Comparison of ENCODE assay signal across 22 mouse cellular contexts in genomic region chr7:44487936-44488335, GRCm38 (mm10). TPM values are rescaled to one million over a fixed set of nuclear protein-coding genes. Genes with fewer than 3 reads are reported as not detected.
DNase-seq lines count a peak whose midpoint lies in the region; ATAC-seq and TF ChIP-seq lines count a peak whose summit lies in the region.
"Had no signal": no experiment of that assay in that cellular context is flagged by ENCODE, and none has a peak within 500 bp of the region (broad histone marks: within the 10 kb centered on the region; RNA-seq: fewer than 3 reads in every experiment).

No protein-coding gene starts in this region.

- H3K27me3 ChIP-seq in midbrain, embryonic 11.5 days (ENCODE audit: control insufficient read depth, insufficient read depth, low read length), result no peaks in the 10 kb centered on the region; the same call in 1 of the 2 replicates
- no peaks in the 10 kb centered on the region for H3K27me3 ChIP-seq in midbrain, postnatal 0 days (ENCODE audit: insufficient read depth, low read length)
- H3K27me3 ChIP-seq: forebrain, embryonic 15.5 days; heart, embryonic 13.5 days; hindbrain, embryonic 12.5 days had no signal

- H3K9me3 ChIP-seq in midbrain, embryonic 11.5 days (ENCODE audit: control insufficient read depth, low read length), result no peaks in the 10 kb centered on the region
- no peaks in the 10 kb centered on the region for H3K9me3 ChIP-seq in midbrain, postnatal 0 days (ENCODE audit: low read length)
- H3K9me3 ChIP-seq: embryonic facial prominence, embryonic 15.5 days; forebrain, embryonic 10.5 days; forebrain, embryonic 15.5 days; heart, embryonic 13.5 days; hindbrain, embryonic 12.5 days had no signal

- TF ChIP-seq CTCF in midbrain, postnatal 0 days (IDR thresholded peaks at IDR 0.05), result no peak

- no peak overlapping the region for H3K4me2 ChIP-seq in midbrain, embryonic 11.5 days
- no peak overlapping the region for H3K4me2 ChIP-seq in midbrain, postnatal 0 days (ENCODE audit: low read depth, low read length, poor library complexity, severe bottlenecking)
- H3K4me2 ChIP-seq: embryonic facial prominence, embryonic 15.5 days; forebrain, embryonic 15.5 days; heart, embryonic 13.5 days; hindbrain, embryonic 12.5 days had no signal

- peak; percentile 68 for DNase-seq in heart, adult 11 months
- DNase-seq in heart, postnatal 4 days, result no peak
- DNase-seq in midbrain, embryonic 11.5 days (ENCODE audit: low spot score, missing footprints), result peak; percentile 78
- no peak for DNase-seq in midbrain, postnatal 0 days (ENCODE audit: low spot score)
- DNase-seq in right cerebral cortex, postnatal 25 days, result peak; percentile 2
- DNase-seq in right cerebral cortex, postnatal 4 days, result no peak
- DNase-seq: adrenal gland, adult 2 months; adrenal gland, postnatal 25 days; cerebellum, postnatal 14 days; embryo, embryonic 11 days; gastrocnemius, postnatal 25 days; heart, postnatal 36 days had no signal

- no peak overlapping the region for H3K9ac ChIP-seq in midbrain, embryonic 11.5 days (ENCODE audit: low read length)
- no peak overlapping the region for H3K9ac ChIP-seq in midbrain, postnatal 0 days (replicated peaks; ENCODE audit: low read length, poor library complexity, severe bottlenecking)
- H3K9ac ChIP-seq: embryonic facial prominence, embryonic 15.5 days; forebrain, embryonic 15.5 days; heart, embryonic 13.5 days had no signal

- no peak overlapping the region for H3K27ac ChIP-seq in midbrain, embryonic 11.5 days (ENCODE audit: low read depth, low read length)
- H3K27ac ChIP-seq in midbrain, postnatal 0 days (ENCODE audit: low read depth, low read length), result no peak overlapping the region
- H3K27ac ChIP-seq: embryonic facial prominence, embryonic 15.5 days; forebrain, embryonic 10.5 days; forebrain, embryonic 15.5 days; hindbrain, embryonic 12.5 days had no signal

- no peaks in the 10 kb centered on the region for H3K4me1 ChIP-seq in midbrain, embryonic 11.5 days (ENCODE audit: control insufficient read depth, insufficient read depth, low read length)
- no peaks in the 10 kb centered on the region for H3K4me1 ChIP-seq in midbrain, postnatal 0 days (ENCODE audit: insufficient read depth, low read length)
- H3K4me1 ChIP-seq: embryonic facial prominence, embryonic 15.5 days had no signal

- WGBS in midbrain, embryonic 11.5 days, result 88% methylated on average over 7 of the region's 7 CpGs
- 86% methylated on average over 7 of the region's 7 CpGs for whole genome bisulfite sequencing in midbrain, postnatal 0 days

- no peak for ATAC-seq in midbrain, embryonic 11.5 days (ENCODE audit: low FRiP score)
- ATAC-seq in midbrain, postnatal 0 days (ENCODE audit: low FRiP score), result no peak
- ATAC-seq: forebrain, embryonic 15.5 days had no signal

- no peak overlapping the region for H3K4me3 ChIP-seq in midbrain, embryonic 11.5 days (ENCODE audit: low read depth, low read length)
- H3K4me3 ChIP-seq in midbrain, postnatal 0 days (ENCODE audit: low read depth, low read length), result no peak overlapping the region
- H3K4me3 ChIP-seq: embryonic facial prominence, embryonic 15.5 days; erythroblast, embryonic 14.5 days; forebrain, embryonic 10.5 days; forebrain, embryonic 15.5 days; heart, embryonic 13.5 days; hindbrain, embryonic 12.5 days had no signal

- H3K36me3 ChIP-seq in midbrain, embryonic 11.5 days (ENCODE audit: control insufficient read depth, insufficient read depth, low read length), result peaks cover 22% of the 10 kb centered on the region
- H3K36me3 ChIP-seq in midbrain, postnatal 0 days (ENCODE audit: insufficient read depth, low read length), result peaks cover 38% of the 10 kb centered on the region

RNA-seq across cellular contexts. Expression of gene Emc10, which starts 8.4 kb away (rescaled TPM):
- total RNA-seq in heart, postnatal 4 days (2021), result 10 to 100 TPM; 91.4 to 93.4 TPM
- 91.8 and 99.3 TPM in 2 replicates for polyA plus RNA-seq in midbrain, embryonic 11.5 days (2014; fragmentation: Nextera tagmentation; extraction: Ambion mirVana)
- total RNA-seq in midbrain, postnatal 0 days (2014; rRNA removed), result 247 and 273 TPM in 2 replicates
- 150 and 154 TPM in 2 replicates for polyA plus RNA-seq in midbrain, postnatal 0 days (2015; fragmentation: Nextera tagmentation; extraction: Ambion mirVana)

RNA-seq across cellular contexts. Expression of gene Fam71e1, which starts 8.4 kb away (rescaled TPM):
- 1 to 10 TPM; 6.3 to 6.7 TPM for total RNA-seq in heart, postnatal 4 days (2021)
- 14.7 and 17.1 TPM in 2 replicates for polyA plus RNA-seq in midbrain, embryonic 11.5 days (2014; fragmentation: Nextera tagmentation; extraction: Ambion mirVana)
- 18.5 and 19.3 TPM in 2 replicates for total RNA-seq in midbrain, postnatal 0 days (2014; rRNA removed)
- 23.8 and 27.7 TPM in 2 replicates for polyA plus RNA-seq in midbrain, postnatal 0 days (2015; fragmentation: Nextera tagmentation; extraction: Ambion mirVana)
- total RNA-seq: common myeloid progenitor, adult 5-6 weeks had no signal

RNA-seq across cellular contexts. Expression of gene Josd2, which starts 20.2 kb away (rescaled TPM):
- total RNA-seq in heart, postnatal 4 days (2021), result 10 to 100 TPM; 71.8 to 81.4 TPM
- 49.4 and 55.8 TPM in 2 replicates for polyA plus RNA-seq in midbrain, embryonic 11.5 days (2014; fragmentation: Nextera tagmentation; extraction: Ambion mirVana)
- 25.5 and 38.5 TPM in 2 replicates for total RNA-seq in midbrain, postnatal 0 days (2014; rRNA removed)
- 22.7 and 25.4 TPM in 2 replicates for polyA plus RNA-seq in midbrain, postnatal 0 days (2015; fragmentation: Nextera tagmentation; extraction: Ambion mirVana)

RNA-seq across cellular contexts. Expression of gene Aspdh, which starts 22.7 kb away (rescaled TPM):
- 1 to 10 TPM; 2.2 TPM for total RNA-seq in heart, postnatal 4 days (2021)
- polyA plus RNA-seq in midbrain, embryonic 11.5 days (2014; fragmentation: Nextera tagmentation; extraction: Ambion mirVana), result 1.8 and 2.9 TPM in 2 replicates
- total RNA-seq in midbrain, postnatal 0 days (2014; rRNA removed), result 7.1 and 11.8 TPM in 2 replicates
- polyA plus RNA-seq in midbrain, postnatal 0 days (2015; fragmentation: Nextera tagmentation; extraction: Ambion mirVana), result 2.1 and 3.7 TPM in 2 replicates
- total RNA-seq: common myeloid progenitor, adult 5-6 weeks; ES-E14; gastrocnemius, postnatal 25 days; granulocyte monocyte progenitor cell, adult 5-6 weeks had no signal
- polyA plus RNA-seq: embryonic facial prominence, embryonic 11.5 days had no signal

RNA-seq across cellular contexts. Expression of gene Mybpc2, which starts 36.5 kb away (rescaled TPM):
- 10 to 100 TPM; 15.3 to 15.8 TPM for total RNA-seq in heart, postnatal 4 days (2021)
- polyA plus RNA-seq in midbrain, embryonic 11.5 days (2014; fragmentation: Nextera tagmentation; extraction: Ambion mirVana), result 0.07 TPM in 1 of 2 replicates, not detected in the other
- 0.27 and 0.38 TPM in 2 replicates for total RNA-seq in midbrain, postnatal 0 days (2014; rRNA removed)
- 0.28 and 0.34 TPM in 2 replicates for polyA plus RNA-seq in midbrain, postnatal 0 days (2015; fragmentation: Nextera tagmentation; extraction: Ambion mirVana)
- total RNA-seq: adrenal gland, postnatal 25 days; common myeloid progenitor, adult 5-6 weeks; granulocyte monocyte progenitor cell, adult 5-6 weeks had no signal
- polyA plus RNA-seq: adrenal gland, adult 2 months; embryonic facial prominence, embryonic 11.5 days; erythroblast, embryonic 14.5 days had no signal

Comparison
In these comparisons a context has a peak if more than half of its experiments do, and no peak if none do; other contexts are left out.
1. DNase-seq: peak in heart, adult 11 months (single experiment), midbrain, embryonic 11.5 days (single experiment) and right cerebral cortex, postnatal 25 days (single experiment); none in heart, postnatal 4 days (single experiment), midbrain, postnatal 0 days (single experiment) and right cerebral cortex, postnatal 4 days (single experiment).